Comparison of ENCODE assay signal across 8 mouse cellular contexts in the genomic region with DNA sequence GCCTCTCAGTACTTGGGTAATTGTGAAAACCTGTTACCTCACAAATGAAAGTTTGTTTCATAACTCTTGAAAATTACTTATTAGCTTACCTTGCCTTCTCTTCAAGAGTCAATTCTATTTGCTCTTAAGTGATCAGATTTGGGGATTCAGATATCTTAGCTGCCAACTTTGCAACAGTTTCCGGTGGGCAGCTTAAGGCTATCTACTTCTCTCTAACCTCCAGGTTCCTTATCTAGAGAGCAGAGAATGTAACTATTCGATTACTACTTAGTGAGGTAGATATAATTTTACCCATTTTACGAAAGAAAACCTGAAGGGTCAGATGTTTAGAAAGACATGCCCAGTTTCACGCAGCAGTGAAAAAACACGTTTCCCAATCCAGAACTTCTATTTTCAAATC. TPM values are rescaled to one million over a fixed set of nuclear protein-coding genes. Genes with fewer than 3 reads are reported as not detected.
DNase-seq lines count a peak whose midpoint lies in the region; ATAC-seq and TF ChIP-seq lines count a peak whose summit lies in the region.

No protein-coding gene starts in this region.

- no peaks in the 10 kb centered on the region for H3K36me3 ChIP-seq in forebrain, embryonic 11.5 days (ENCODE audit: control insufficient read depth, insufficient read depth, low read length)
- H3K36me3 ChIP-seq in limb, embryonic 14.5 days (ENCODE audit: control insufficient read depth, insufficient read depth, low read length) = peaks cover 11% of the 10 kb centered on the region; the same call in 1 of the 2 replicates
- peaks cover 11% of the 10 kb centered on the region for H3K36me3 ChIP-seq in stomach, embryonic 14.5 days (ENCODE audit: control insufficient read depth, insufficient read depth, low read length)

- TF ChIP-seq POLR2A in limb, embryonic 14.5 days (IDR thresholded peaks at IDR 0.05; ENCODE audit: borderline replicate concordance, extremely low read depth, insufficient read depth, insufficient read length) = no peak

- peak overlapping the region; percentile 62 for H3K4me2 ChIP-seq in forebrain, embryonic 11.5 days (ENCODE audit: low read depth, low read length, severe bottlenecking)
- peak overlapping the region; percentile 77 for H3K4me2 ChIP-seq in limb, embryonic 14.5 days (replicated peaks; ENCODE audit: low read depth, low read length, severe bottlenecking)
- peak overlapping the region; percentile 82 for H3K4me2 ChIP-seq in stomach, embryonic 14.5 days (replicated peaks; ENCODE audit: low read depth, low read length)

- no peak overlapping the region for H3K27ac ChIP-seq in forebrain, embryonic 11.5 days (ENCODE audit: low read depth, low read length)
- H3K27ac ChIP-seq in limb, embryonic 14.5 days (replicated peaks; ENCODE audit: low read depth, low read length) = no peak overlapping the region
- H3K27ac ChIP-seq in stomach, embryonic 14.5 days (ENCODE audit: low read length) = peak overlapping the region; percentile 74; the same call in 1 of the 2 replicates

- no peaks in the 10 kb centered on the region; the same call in 1 of the 2 replicates for H3K4me1 ChIP-seq in forebrain, embryonic 11.5 days (replicated peaks; ENCODE audit: control insufficient read depth, insufficient read depth, low read length)
- peaks cover 9% of the 10 kb centered on the region for H3K4me1 ChIP-seq in limb, embryonic 14.5 days (ENCODE audit: control insufficient read depth, insufficient read depth, low read length)
- peaks cover 9% of the 10 kb centered on the region for H3K4me1 ChIP-seq in stomach, embryonic 14.5 days (ENCODE audit: control insufficient read depth, insufficient read depth, low read length)

- H3K9me3 ChIP-seq in forebrain, embryonic 11.5 days (ENCODE audit: control insufficient read depth, low read length) = no peaks in the 10 kb centered on the region
- H3K9me3 ChIP-seq in limb, embryonic 14.5 days (ENCODE audit: control insufficient read depth, low read length) = no peaks in the 10 kb centered on the region
- H3K9me3 ChIP-seq in stomach, embryonic 14.5 days (ENCODE audit: control insufficient read depth, low read depth, low read length) = no peaks in the 10 kb centered on the region

- peak; percentile 6 for DNase-seq in lung, postnatal 25 days (ENCODE audit: low spot score)
- no peak for DNase-seq in lung, postnatal 14 days
- no peak for DNase-seq in forebrain, embryonic 11.5 days (ENCODE audit: low spot score)
- no peak for DNase-seq in limb, embryonic 14.5 days (ENCODE audit: low spot score)
- no peak for DNase-seq in cerebellum, adult 9-10 months
- DNase-seq in adrenal gland, adult 2 months = no peak
- DNase-seq in cerebellum, adult 8-10 months = no peak

- 94% methylated on average over 5 of the region's 5 CpGs for WGBS in forebrain, embryonic 11.5 days
- 92% methylated on average over 5 of the region's 5 CpGs for WGBS in limb, embryonic 14.5 days
- WGBS in stomach, embryonic 14.5 days = 88% methylated on average over 5 of the region's 5 CpGs

- no peak overlapping the region; the same call in 1 of the 2 replicates for H3K9ac ChIP-seq in forebrain, embryonic 11.5 days (ENCODE audit: low read length)
- H3K9ac ChIP-seq in limb, embryonic 14.5 days (ENCODE audit: low read depth, low read length, severe bottlenecking) = no peak overlapping the region
- peak overlapping the region; percentile 51; the same call in 1 of the 2 replicates for H3K9ac ChIP-seq in stomach, embryonic 14.5 days (replicated peaks; ENCODE audit: low read depth, low read length)

- no peaks in the 10 kb centered on the region for H3K27me3 ChIP-seq in forebrain, embryonic 11.5 days (ENCODE audit: control insufficient read depth, insufficient read depth, low read length)
- no peaks in the 10 kb centered on the region for H3K27me3 ChIP-seq in limb, embryonic 14.5 days (ENCODE audit: control insufficient read depth, insufficient read depth, low read length)
- no peaks in the 10 kb centered on the region for H3K27me3 ChIP-seq in stomach, embryonic 14.5 days (ENCODE audit: control insufficient read depth, insufficient read depth, low read length)

- H3K4me3 ChIP-seq in forebrain, embryonic 11.5 days (ENCODE audit: low read depth, low read length) = no peak overlapping the region; the same call in 1 of the 2 replicates
- H3K4me3 ChIP-seq in limb, embryonic 14.5 days (replicated peaks; ENCODE audit: low read length) = peak overlapping the region; percentile 82
- H3K4me3 ChIP-seq in stomach, embryonic 14.5 days (ENCODE audit: low read depth, low read length) = peak overlapping the region; percentile 89; the same call in 1 of the 2 replicates

- ATAC-seq in forebrain, embryonic 11.5 days (replicated peaks; ENCODE audit: low FRiP score) = no peak
- ATAC-seq in limb, embryonic 14.5 days (ENCODE audit: low FRiP score, low read depth) = no peak
- ATAC-seq in stomach, embryonic 14.5 days (ENCODE audit: insufficient number of reproducible peaks, insufficient read depth, low FRiP score, low read depth) = no peak

RNA-seq across cellular contexts. Expression of a gene that starts 1.2 kb away (rescaled TPM):
- polyA plus RNA-seq in forebrain, embryonic 11.5 days (2014; fragmentation: Nextera tagmentation; extraction: Ambion mirVana) = 33.0 and 35.5 TPM in 2 replicates
- 38.5 and 45.1 TPM in 2 replicates for polyA plus RNA-seq in limb, embryonic 14.5 days (2012; rRNA removed)
- 18.9 and 19.6 TPM in 2 replicates for polyA plus RNA-seq in limb, embryonic 14.5 days (2014; fragmentation: Nextera tagmentation; extraction: Ambion mirVana)
- polyA plus RNA-seq in stomach, embryonic 14.5 days (2014; fragmentation: Nextera tagmentation; extraction: Ambion mirVana) = 20.7 and 24.3 TPM in 2 replicates
- total RNA-seq in adrenal gland, adult 2 months (2021) = 10 to 100 TPM; 24.2 to 35.3 TPM
- polyA plus RNA-seq in adrenal gland, adult 2 months (2012; rRNA removed) = 13.5 and 15.7 TPM in 2 replicates

RNA-seq across cellular contexts. Expression of a gene that starts 24.7 kb away (rescaled TPM):
- not detected in 2 replicates for polyA plus RNA-seq in forebrain, embryonic 11.5 days (2014; fragmentation: Nextera tagmentation; extraction: Ambion mirVana)
- polyA plus RNA-seq in limb, embryonic 14.5 days (2012; rRNA removed) = not detected in 2 replicates
- not detected in 2 replicates for polyA plus RNA-seq in limb, embryonic 14.5 days (2014; fragmentation: Nextera tagmentation; extraction: Ambion mirVana)
- 0.27 TPM in 1 of 2 replicates, not detected in the other for polyA plus RNA-seq in stomach, embryonic 14.5 days (2014; fragmentation: Nextera tagmentation; extraction: Ambion mirVana)
- not detected for total RNA-seq in adrenal gland, adult 2 months (2021)
- polyA plus RNA-seq in adrenal gland, adult 2 months (2012; rRNA removed) = not detected in 2 replicates

RNA-seq across cellular contexts. Expression of a gene that starts 36.1 kb away (rescaled TPM):
- polyA plus RNA-seq in forebrain, embryonic 11.5 days (2014; fragmentation: Nextera tagmentation; extraction: Ambion mirVana) = not detected in 2 replicates
- polyA plus RNA-seq in limb, embryonic 14.5 days (2012; rRNA removed) = 0.06 TPM in 1 of 2 replicates, not detected in the other
- not detected in 2 replicates for polyA plus RNA-seq in limb, embryonic 14.5 days (2014; fragmentation: Nextera tagmentation; extraction: Ambion mirVana)
- polyA plus RNA-seq in stomach, embryonic 14.5 days (2014; fragmentation: Nextera tagmentation; extraction: Ambion mirVana) = not detected in 2 replicates
- total RNA-seq in adrenal gland, adult 2 months (2021) = not detected
- polyA plus RNA-seq in adrenal gland, adult 2 months (2012; rRNA removed) = not detected in 2 replicates

RNA-seq across cellular contexts. Expression of a gene that starts 50.2 kb away (rescaled TPM):
- polyA plus RNA-seq in forebrain, embryonic 11.5 days (2014; fragmentation: Nextera tagmentation; extraction: Ambion mirVana) = not detected in 2 replicates
- polyA plus RNA-seq in limb, embryonic 14.5 days (2012; rRNA removed) = not detected in 2 replicates
- polyA plus RNA-seq in limb, embryonic 14.5 days (2014; fragmentation: Nextera tagmentation; extraction: Ambion mirVana) = not detected in 2 replicates
- polyA plus RNA-seq in stomach, embryonic 14.5 days (2014; fragmentation: Nextera tagmentation; extraction: Ambion mirVana) = not detected in 2 replicates
- total RNA-seq in adrenal gland, adult 2 months (2021) = not detected
- polyA plus RNA-seq in adrenal gland, adult 2 months (2012; rRNA removed) = not detected in 2 replicates

RNA-seq across cellular contexts. Expression of a gene that starts 54.7 kb away (rescaled TPM):
- polyA plus RNA-seq in forebrain, embryonic 11.5 days (2014; fragmentation: Nextera tagmentation; extraction: Ambion mirVana) = 6.1 and 6.6 TPM in 2 replicates
- polyA plus RNA-seq in limb, embryonic 14.5 days (2012; rRNA removed) = 33.4 and 37.5 TPM in 2 replicates
- polyA plus RNA-seq in limb, embryonic 14.5 days (2014; fragmentation: Nextera tagmentation; extraction: Ambion mirVana) = 10.9 and 11.7 TPM in 2 replicates
- polyA plus RNA-seq in stomach, embryonic 14.5 days (2014; fragmentation: Nextera tagmentation; extraction: Ambion mirVana) = 10.9 and 11.2 TPM in 2 replicates
- total RNA-seq in adrenal gland, adult 2 months (2021) = 10 to 100 TPM; 80.8 to 86.7 TPM
- polyA plus RNA-seq in adrenal gland, adult 2 months (2012; rRNA removed) = 9.6 and 14.0 TPM in 2 replicates
